Mouse (Mus musculus): ENCODE measurements around the gene Adam23. TPM values are rescaled to one million over a fixed set of nuclear protein-coding genes. Genes with fewer than 3 reads are reported as not detected.

The Adam23 gene
- total RNA-seq, 1 experiment from 2014 or later: not detected

GRCm38 (mm10) chr1:63473272-63473671 lies 27.6 kb downstream of the Adam23 start:
- no peak for ATAC-seq (ENCODE audit: extremely low read depth, insufficient number of reproducible peaks, low FRiP score, poor library complexity, severe bottlenecking)

DNA sequence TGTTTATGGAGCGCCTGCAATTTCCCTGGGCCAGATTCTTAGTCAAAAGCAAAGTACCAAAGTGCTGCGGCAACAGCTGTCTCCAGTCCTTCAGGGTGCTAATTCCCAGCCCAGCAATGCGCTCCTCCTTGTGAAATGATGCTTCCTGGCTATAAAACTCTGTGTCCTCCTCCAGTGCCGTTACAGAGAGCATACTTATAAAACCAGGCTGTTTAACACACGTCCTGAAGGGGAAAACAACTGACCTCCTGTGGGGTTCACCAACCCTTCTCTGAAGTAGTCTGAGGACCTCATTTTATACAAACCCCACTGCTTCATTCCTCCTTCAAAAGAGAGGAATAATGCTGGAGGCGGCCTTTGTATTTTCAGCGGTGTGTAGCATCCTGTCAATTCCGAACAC lies 28.0 kb downstream of the Adam23 start:
- ATAC-seq (ENCODE audit: extremely low read depth, insufficient number of reproducible peaks, low FRiP score, poor library complexity, severe bottlenecking): no peak

- no peak for ATAC-seq (ENCODE audit: extremely low read depth, insufficient number of reproducible peaks, low FRiP score, poor library complexity, severe bottlenecking)
These were observed 33.3 kb downstream of the Adam23 start for GRCm38 (mm10) chr1:63478946-63479345.

DNA sequence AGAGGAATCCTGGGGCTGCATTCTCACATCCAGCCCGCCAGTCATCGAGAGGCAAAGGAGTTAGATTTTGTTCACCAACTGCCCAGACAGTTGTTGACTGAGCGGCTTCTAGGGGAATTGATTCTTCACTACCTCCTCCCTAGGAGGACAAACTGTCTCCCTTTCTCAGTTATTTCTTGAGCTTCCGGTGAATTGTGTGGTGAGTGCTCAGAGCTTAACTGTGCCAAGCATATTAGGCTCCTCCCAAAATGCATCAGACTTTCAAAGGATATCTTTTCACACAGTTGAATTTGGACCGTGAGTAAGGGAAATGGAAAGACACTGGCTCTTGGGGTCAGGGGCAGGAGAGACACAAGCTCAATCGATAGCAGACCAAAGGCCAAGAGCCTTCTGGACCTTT lies 39.0 kb downstream of the Adam23 start:
- ATAC-seq (ENCODE audit: extremely low read depth, insufficient number of reproducible peaks, low FRiP score, poor library complexity, severe bottlenecking): no peak

DNA sequence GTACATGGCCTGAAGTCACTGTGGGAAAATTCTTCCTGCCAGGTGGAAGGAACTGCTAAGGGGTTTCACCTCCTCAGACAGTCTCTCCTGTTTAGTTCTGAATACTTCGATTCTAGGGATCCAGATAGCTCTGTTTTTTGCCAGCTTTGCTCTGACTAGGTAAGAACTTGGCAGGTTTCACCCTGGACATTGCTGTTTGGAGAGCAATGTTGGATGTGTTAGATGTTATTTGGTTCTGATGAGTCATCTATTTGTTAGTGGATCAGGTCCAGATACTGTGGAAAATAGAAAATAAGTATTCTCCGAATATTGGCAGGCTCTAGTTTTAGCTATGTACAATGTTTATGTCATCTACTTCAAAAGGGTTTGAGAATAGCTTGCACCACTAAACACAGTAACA lies 41.0 kb downstream of the Adam23 start:
- ATAC-seq (ENCODE audit: extremely low read depth, insufficient number of reproducible peaks, low FRiP score, poor library complexity, severe bottlenecking): no peak

DNA sequence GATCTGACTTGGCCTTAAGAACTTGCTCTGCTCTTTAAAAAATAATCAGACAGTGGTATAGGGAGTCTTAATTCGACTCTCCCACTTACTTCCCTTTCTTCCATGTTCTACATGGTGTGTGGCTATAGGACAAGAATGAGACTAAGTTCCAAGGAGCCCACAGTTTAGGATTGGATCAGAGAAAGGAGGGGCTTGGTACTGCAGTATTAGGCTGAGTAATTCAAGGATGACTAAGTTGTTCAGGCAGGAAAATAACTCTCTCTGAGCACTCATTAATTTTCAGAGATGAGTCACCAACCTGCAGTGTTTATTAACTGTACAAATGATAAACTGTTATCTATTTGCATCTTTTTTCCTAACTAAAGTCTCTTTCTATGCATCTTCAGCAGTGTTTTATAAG lies 45.3 kb downstream of the Adam23 start:
- ATAC-seq (ENCODE audit: extremely low read depth, insufficient number of reproducible peaks, low FRiP score, poor library complexity, severe bottlenecking): no peak

DNA sequence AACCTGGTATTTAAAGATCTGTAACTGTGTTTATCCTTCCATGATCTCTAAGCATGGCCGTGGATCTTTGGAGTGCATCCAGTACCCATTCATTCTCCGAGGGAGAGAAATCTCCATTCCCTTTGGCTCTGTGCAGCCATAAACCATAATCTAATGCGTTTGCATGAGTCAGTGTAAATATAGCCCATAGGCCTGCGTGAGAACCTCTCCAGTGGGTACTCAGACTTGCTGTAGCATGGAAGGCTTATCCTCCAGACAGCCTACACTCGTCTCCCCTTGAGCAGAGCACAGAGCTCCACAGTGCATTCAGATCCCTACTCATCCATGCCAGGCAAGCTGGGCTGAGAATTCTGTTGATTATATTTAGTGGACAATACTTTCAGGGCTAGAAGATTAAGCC lies 47.6 kb downstream of the Adam23 start:
- ATAC-seq (ENCODE audit: extremely low read depth, insufficient number of reproducible peaks, low FRiP score, poor library complexity, severe bottlenecking): no peak

- no peak for ATAC-seq (ENCODE audit: extremely low read depth, insufficient number of reproducible peaks, low FRiP score, poor library complexity, severe bottlenecking)
These were observed 61.7 kb downstream of the Adam23 start for GRCm38 (mm10) chr1:63507386-63507785.

GRCm38 (mm10) chr1:63508801-63509200 lies 63.1 kb downstream of the Adam23 start:
- no peak for ATAC-seq (ENCODE audit: extremely low read depth, insufficient number of reproducible peaks, low FRiP score, poor library complexity, severe bottlenecking)

DNA sequence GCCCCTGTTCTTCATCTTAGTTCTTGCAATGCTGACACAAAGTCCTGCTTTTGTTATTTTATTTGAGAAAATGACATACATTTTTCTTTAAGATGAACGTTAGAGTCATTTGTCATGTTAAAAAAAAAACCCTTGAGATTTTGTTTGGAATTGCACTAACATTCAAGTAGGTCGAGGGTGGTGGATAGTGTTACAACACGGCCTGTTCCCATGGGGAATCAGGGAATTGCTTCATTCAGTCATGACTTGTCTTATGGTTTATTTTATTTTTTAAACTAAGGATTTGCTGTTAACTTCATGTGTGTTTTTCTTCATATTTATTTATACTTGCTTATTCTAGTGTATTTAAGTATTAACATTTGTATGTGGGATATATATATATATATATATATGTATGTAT lies 65.7 kb downstream of the Adam23 start:
- no peak for ATAC-seq (ENCODE audit: extremely low read depth, insufficient number of reproducible peaks, low FRiP score, poor library complexity, severe bottlenecking)

- no peak for ATAC-seq (ENCODE audit: extremely low read depth, insufficient number of reproducible peaks, low FRiP score, poor library complexity, severe bottlenecking)
These were observed 72.1 kb downstream of the Adam23 start for GRCm38 (mm10) chr1:63517800-63518199.

GRCm38 (mm10) chr1:63518814-63519213 lies 73.1 kb downstream of the Adam23 start:
- ATAC-seq (ENCODE audit: extremely low read depth, insufficient number of reproducible peaks, low FRiP score, poor library complexity, severe bottlenecking): no peak

DNA sequence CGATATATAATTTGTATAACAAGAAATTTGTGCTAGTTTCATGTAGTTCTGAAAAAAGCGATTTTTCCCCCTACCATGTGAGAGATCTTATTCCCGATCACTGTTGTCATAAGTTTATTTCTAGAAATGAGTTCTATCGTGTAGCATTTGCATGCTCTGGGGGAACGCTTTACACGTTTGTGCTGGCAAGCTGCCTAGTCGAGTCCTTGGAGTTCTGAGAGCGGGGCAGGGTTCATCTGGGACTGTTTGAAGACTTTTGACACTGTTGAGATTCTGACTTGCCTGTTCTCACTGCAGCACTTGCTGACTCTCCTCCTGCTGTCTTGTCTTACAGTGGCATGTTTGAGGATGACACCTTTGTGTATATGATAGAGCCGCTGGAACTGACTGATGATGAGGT lies 84.2 kb downstream of the Adam23 start:
- ATAC-seq (ENCODE audit: extremely low read depth, insufficient number of reproducible peaks, low FRiP score, poor library complexity, severe bottlenecking): no peak

- no peak for ATAC-seq (ENCODE audit: extremely low read depth, insufficient number of reproducible peaks, low FRiP score, poor library complexity, severe bottlenecking)
These were observed 88.7 kb downstream of the Adam23 start for GRCm38 (mm10) chr1:63534271-63534827.

GRCm38 (mm10) chr1:63539884-63540613 lies 94.4 kb downstream of the Adam23 start:
- ATAC-seq (ENCODE audit: extremely low read depth, insufficient number of reproducible peaks, low FRiP score, poor library complexity, severe bottlenecking): no peak

DNA sequence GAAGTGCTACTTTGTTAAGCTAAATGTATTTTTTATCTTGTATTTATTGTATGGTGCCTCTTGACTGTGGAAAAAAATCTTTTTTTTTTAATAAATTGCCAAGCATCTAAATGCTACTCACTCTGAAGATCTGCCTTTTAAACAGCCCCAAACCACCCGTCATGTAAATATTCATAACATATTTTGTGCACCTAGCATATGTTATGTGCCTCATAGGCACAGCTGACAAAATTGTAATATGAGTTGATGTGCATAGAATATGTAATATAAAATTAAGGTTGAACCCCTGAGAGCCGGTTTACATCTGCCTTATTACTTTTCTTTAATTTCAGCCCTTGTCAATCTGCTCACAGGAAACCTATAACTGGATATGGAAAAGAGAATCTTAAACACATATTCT lies 98.4 kb downstream of the Adam23 start:
- no peak for ATAC-seq (ENCODE audit: extremely low read depth, insufficient number of reproducible peaks, low FRiP score, poor library complexity, severe bottlenecking)

DNA sequence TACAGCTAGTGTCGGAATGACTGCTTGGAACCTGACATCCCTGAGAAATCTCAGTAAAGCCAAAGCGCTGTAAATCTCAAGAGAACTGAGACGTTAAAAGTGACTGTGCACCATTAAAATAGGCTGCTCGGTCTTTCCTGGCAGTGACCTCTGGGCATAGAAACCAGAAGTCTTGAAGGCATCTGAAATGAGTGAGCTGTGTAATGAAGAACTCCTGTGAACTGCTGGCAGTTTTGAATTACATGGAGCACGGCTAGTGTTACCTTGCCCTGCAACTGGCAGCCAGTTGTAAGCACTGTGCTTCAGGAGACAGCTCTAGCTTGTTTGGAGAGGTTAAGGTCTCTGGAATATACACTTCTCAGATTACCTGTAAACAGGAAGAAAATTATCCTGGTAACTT lies 107.3 kb downstream of the Adam23 start:
- ATAC-seq (ENCODE audit: extremely low read depth, insufficient number of reproducible peaks, low FRiP score, poor library complexity, severe bottlenecking): no peak

DNA sequence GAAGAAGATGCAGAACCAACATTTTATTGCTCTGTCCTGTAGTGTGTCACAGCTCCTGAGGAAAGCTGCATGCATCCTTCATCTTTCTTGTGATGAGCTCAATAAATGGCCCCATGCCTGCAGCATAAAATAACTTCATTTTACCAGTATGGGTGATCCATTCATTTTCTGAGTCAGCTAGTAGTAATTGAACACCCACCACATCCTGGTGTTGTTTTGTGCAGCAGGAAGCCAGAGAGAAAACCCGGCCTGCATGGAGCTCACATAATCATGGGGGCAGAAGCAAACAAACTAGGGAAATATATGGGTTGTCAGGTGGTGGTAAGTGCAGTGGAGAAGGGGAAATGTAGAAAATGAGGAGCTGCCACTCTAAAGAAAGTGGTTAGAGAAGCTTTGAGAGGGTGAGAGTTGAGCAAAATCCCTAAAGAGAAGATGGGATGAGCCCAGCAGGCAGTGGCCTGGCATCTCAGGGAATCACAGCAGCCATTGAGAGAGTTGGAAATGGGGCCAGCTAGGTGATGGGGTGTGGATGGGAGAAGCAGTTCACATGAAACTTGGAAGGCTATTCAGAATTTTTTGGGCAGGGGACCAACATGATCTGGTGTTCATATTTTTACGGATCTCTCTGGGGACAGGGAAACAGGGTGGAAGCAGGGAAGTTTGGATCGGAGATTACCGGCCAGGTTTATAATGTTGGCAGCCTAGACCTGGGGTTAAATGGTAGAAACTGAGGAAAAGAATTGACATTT lies 116.3 kb downstream of the Adam23 start:
- ATAC-seq (ENCODE audit: extremely low read depth, insufficient number of reproducible peaks, low FRiP score, poor library complexity, severe bottlenecking): no peak

GRCm38 (mm10) chr1:63563928-63564327 lies 118.2 kb downstream of the Adam23 start:
- no peak for ATAC-seq (ENCODE audit: extremely low read depth, insufficient number of reproducible peaks, low FRiP score, poor library complexity, severe bottlenecking)

- no peak for ATAC-seq (ENCODE audit: extremely low read depth, insufficient number of reproducible peaks, low FRiP score, poor library complexity, severe bottlenecking)
These were observed 120.8 kb downstream of the Adam23 start for GRCm38 (mm10) chr1:63566501-63566900.
